Mouse (Mus musculus): ENCODE data around the gene Ccdc151.

The Ccdc151 gene

GRCm38 (mm10) chr9:21958372-21958771 is 44.1 kb downstream of the Ccdc151 start:
- no peak for DNase-seq (ENCODE audit: low spot score)

GRCm38 (mm10) chr9:21955570-21956281 is 46.7 kb downstream of the Ccdc151 start, which contains the start of gene Swsap1:
Swsap1 (plus strand) TSS chr9:21955755.
- DNase-seq (ENCODE audit: low spot score), result peak; percentile 99

DNA sequence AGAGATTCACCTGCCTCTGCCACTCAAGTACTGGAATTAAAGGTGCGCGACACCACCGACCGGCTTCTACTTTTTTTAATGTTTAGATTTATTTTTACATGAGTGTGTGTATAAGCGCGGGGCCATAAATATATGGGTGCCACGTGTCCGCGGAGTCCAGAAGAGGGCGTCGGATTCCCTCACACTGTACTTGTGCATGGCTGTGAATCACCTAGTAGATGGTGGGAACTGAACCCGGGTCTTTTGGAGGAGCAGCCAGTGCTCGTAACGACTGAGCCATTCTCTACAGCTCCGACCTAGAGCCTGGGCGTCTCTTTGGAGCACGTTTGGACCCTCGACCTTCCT is 47.2 kb downstream of the Ccdc151 start:
- DNase-seq (ENCODE audit: low spot score), result no peak

GRCm38 (mm10) chr9:21954635-21955034 is 47.8 kb downstream of the Ccdc151 start:
- no peak for DNase-seq (ENCODE audit: low spot score)

- DNase-seq (ENCODE audit: low spot score), result no peak
Measured at GRCm38 (mm10) chr9:21953600-21953999, 48.8 kb downstream of the Ccdc151 start.

DNA sequence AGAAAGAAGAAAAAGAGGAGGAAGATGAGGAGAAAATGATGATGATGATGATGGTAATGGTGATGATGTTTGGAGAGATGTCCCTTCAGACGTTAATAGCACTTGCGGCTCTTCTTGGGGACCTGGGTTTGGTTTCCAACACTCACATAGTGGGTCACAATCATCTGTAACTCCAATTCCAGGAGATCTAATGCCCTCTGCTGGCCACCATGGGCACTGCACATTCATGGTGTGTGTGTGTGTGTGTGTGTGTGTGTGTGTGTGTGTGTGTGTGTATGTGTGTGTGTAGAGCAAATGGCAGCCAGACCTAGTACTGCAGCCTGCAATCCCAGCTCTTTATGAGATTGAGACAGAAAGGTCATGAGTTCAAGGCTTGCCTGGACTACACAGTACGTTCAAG is 50.5 kb downstream of the Ccdc151 start:
- DNase-seq (ENCODE audit: low spot score), result no peak

DNA sequence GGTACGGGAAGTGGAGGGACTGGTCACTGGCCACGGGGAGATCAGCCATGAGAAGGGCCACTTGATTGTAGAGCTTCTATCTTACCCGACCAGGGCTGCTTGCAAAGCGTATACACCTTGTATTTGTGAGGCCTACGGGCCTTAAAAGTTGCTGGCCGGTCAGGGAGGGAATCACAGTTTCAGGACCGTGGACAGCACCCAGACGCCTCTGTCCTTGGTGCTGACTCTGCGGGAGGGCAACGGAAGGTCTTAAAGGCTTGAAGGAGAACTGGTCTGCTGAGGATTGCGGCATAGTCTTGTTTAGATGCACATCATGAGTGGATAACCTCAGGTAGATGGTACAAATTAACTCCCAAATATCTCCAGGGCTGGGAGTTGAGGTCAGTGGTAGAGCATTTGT is 52.1 kb downstream of the Ccdc151 start:
- DNase-seq (ENCODE audit: low spot score), result peak; percentile 69

DNA sequence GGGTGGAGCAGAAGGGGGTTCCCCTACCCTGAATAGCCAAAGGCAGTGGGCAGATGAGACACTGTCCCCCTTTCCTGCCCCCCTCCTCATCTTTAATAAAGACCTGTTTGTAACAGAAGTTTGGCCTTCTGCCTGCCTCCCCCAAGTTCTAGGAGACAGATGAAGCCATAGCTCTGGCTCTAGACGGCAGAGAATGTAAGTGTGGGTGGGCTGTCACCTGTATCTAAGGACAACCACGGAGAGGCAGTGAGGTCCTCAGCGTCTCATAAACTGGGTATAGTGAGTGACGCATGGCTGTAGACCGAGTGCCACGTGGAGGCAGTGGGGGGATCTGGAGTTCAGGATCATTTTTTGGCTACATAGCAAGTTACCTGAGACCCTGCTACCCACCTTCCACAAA is 53.6 kb downstream of the Ccdc151 start:
- DNase-seq (ENCODE audit: low spot score), result no peak

DNA sequence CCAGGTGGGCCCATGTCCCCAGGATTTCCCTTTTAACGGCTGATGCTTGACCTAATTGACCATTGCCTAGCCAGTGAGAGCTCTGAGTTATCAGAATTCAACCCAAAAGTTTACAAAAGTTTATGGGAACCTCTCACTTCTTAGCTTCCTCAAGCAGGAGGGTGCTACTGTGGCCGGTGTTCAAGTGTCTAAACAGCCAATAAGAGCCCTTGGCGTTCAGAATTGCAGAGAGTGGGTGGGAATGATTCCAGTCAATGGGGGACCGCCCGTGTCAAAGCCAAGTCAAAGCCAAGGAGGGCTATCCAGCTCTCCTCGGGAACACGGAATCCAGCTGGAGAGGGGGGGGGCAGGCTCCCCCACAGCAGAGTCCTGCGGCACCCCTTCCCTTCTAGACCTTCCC is 54.3 kb downstream of the Ccdc151 start:
- no peak for DNase-seq (ENCODE audit: low spot score)

- DNase-seq (ENCODE audit: low spot score), result no peak
Measured at GRCm38 (mm10) chr9:21947540-21948130, 54.8 kb downstream of the Ccdc151 start.

DNA sequence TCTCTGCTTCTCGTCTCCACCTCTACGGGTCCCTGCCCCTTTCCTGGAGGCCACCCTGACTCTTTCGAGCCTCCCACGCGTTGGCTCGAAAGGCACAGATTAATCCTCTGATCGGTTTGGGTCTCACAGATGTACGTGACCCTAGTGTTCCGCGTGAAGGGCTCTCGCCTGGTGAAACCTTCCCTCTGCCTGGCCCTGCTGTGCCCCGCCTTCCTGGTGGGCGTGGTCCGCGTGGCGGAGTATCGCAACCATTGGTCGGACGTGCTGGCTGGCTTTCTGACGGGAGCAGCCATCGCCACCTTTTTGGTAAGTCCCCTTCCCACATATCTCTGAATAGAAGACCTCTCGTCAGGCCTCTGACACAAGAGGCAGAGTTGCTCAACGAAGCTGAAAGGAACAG is 58.2 kb downstream of the Ccdc151 start:
- no peak for DNase-seq (ENCODE audit: low spot score)

DNA sequence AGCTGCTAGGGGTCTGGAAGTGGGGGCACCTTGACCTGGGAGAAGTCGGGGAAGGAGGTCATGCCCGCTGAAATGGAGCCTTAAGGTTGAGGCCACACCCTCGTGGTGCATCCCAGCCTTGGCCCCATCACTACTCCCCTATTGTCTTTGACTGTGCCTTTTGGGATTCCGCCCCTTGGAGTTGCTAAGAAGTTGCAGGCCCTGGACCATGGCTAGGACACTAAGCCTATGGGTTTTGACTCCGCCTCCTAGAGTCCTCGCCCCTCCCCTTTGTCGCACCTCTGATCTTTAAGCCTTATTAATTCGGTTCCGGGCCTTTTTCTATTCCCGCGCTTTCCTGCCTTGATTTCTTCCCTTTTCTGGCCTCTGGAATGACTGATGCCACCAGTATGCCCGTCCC is 58.8 kb downstream of the Ccdc151 start:
- no peak for DNase-seq (ENCODE audit: low spot score)

- DNase-seq (ENCODE audit: low spot score), result no peak
Measured at GRCm38 (mm10) chr9:21943046-21943445, 59.4 kb downstream of the Ccdc151 start.
